Mouse (Mus musculus) spleen, adult 12 weeks (tissue): ENCODE measurements around the gene Pou4f1.

Experiments
- DNase-seq: peaks from one replicate; pipeline ENCODE4 v3.0.0; 2022; ENCODE audit warnings: low spot score

Gene Pou4f1

GRCm38 (mm10) chr14:104456976-104457375 is 10.8 kb downstream of the Pou4f1 start:
- no peak for DNase-seq

- DNase-seq = no peak
These were observed 14.0 kb downstream of the Pou4f1 start for GRCm38 (mm10) chr14:104453824-104454223.

GRCm38 (mm10) chr14:104434293-104434692 is 33.5 kb downstream of the Pou4f1 start:
- no peak for DNase-seq

- no peak for DNase-seq
These were observed 37.0 kb downstream of the Pou4f1 start for GRCm38 (mm10) chr14:104430819-104431218.

GRCm38 (mm10) chr14:104423688-104424470 is 43.9 kb downstream of the Pou4f1 start:
- no peak for DNase-seq
